Mouse (Mus musculus): ENCODE measurements around the gene Mapkap1. TPM values are rescaled to one million over a fixed set of nuclear protein-coding genes. Genes with fewer than 3 reads are reported as not detected.
"Not testable (repeated sequence)": the region's sequence is repeated elsewhere in the genome, so short reads cannot be mapped to it uniquely, and the experiment has no call there.

Mapkap1 gene
- total RNA-seq, 2 experiments from 2014 or later: 42.9 to 48.7 TPM

- no peak for DNase-seq
- intact Hi-C loops (cut with DNase I; ENCODE audit: low total_unique reads): no loop called here
Observed at GRCm38 (mm10) chr2:34425573-34426223, 19.1 kb downstream of the Mapkap1 start.

DNA sequence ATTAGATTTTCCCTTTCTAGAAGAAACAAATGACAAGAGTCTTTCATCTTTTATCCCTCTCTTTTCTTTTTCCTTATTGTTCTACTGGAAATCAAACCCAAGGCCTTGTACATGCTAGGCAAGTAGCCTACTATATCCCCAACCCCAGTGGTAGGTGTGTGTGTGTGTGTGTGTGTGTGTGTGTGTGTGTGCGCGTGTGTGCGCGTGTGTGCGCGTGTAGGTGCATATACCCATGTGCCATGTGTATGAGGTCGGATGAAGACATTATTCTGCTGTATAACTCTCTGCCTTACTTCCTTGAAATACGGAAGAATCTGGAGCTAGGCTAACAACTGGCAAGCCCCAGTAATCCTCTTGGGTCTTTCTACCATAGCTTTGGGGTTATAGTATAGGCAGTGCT, 24.1 kb downstream of the Mapkap1 start:
- intact Hi-C loops (cut with DNase I; ENCODE audit: low total_unique reads): no loop called here
- no peak for DNase-seq

GRCm38 (mm10) chr2:34431701-34432372, 25.3 kb downstream of the Mapkap1 start:
- intact Hi-C loops (cut with DNase I; ENCODE audit: low total_unique reads): no loop called here
- DNase-seq: no peak

GRCm38 (mm10) chr2:34432887-34433286, 26.3 kb downstream of the Mapkap1 start:
- DNase-seq; intact Hi-C loops (cut with DNase I; ENCODE audit: low total_unique reads): not testable (repeated sequence)

- no peak for DNase-seq
- intact Hi-C loops (cut with DNase I; ENCODE audit: low total_unique reads): no loop called here
Observed at GRCm38 (mm10) chr2:34436321-34436720, 29.8 kb downstream of the Mapkap1 start.

GRCm38 (mm10) chr2:34448756-34449155, 42.2 kb downstream of the Mapkap1 start:
- intact Hi-C loops (cut with DNase I; ENCODE audit: low total_unique reads): no loop called here
- no peak for DNase-seq

DNA sequence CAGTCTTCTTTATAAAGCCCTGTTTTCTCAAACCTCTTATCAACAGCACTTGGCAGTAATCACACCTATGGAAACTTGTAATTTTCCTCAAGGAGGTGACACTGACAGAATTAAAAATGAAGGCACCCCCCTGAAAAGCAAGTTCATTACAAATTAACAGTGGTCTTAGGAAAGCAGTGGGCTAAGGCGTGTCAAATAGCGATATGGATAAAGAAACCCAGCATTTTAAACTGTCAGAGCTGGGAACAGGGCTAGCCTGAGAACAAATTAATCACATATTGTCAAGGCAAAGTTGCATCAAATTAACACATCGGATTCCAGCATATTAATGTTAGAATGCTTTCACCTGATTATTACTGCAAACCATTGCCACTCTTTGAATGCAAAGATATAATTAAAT, 55.9 kb downstream of the Mapkap1 start:
- intact Hi-C loops (cut with DNase I; ENCODE audit: low total_unique reads): no loop called here
- DNase-seq: no peak

GRCm38 (mm10) chr2:34468559-34469141, 62.1 kb downstream of the Mapkap1 start:
- DNase-seq: no peak
- intact Hi-C loops (cut with DNase I; ENCODE audit: low total_unique reads): no loop called here

DNA sequence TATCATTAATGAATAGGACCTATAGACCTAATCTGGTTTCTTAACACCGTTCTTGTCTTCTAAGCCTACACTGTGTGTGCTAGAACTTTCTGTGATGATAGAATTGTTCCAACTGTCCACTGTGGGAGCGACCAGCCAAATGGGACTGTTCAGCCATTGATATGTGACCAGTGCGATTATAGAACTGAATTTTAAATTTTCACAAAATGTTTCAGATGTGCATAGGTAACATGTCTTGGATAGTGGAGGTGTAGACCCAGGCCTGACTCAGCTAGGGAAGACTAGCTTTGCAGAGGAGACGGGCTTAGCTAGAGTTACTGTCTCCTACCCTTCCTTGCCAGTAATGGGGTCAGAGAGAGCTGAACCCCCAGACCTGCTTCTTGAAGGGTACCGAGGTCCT, 62.8 kb downstream of the Mapkap1 start:
- DNase-seq: no peak
- intact Hi-C loops (cut with DNase I; ENCODE audit: low total_unique reads): no loop called here

DNA sequence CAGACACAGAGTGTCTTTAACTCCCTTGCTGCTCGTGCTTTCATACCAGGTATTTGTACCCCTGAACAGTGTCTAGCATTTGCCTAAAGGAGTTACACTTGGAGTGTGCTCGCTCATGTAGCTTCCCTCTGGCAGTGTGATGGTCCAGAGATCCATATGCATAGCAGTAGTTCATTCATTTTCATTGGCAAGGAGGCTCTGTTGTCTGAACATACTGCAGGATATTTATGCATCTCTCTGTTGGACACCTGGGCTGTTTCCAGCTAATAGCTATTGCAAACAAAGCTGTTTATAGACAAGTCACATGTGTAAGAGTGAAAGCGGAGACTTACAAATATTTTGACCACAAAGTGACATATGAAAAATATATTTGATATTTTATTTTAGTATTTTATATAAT, 67.2 kb downstream of the Mapkap1 start:
- DNase-seq: no peak
- intact Hi-C loops (cut with DNase I; ENCODE audit: low total_unique reads): no loop called here

DNA sequence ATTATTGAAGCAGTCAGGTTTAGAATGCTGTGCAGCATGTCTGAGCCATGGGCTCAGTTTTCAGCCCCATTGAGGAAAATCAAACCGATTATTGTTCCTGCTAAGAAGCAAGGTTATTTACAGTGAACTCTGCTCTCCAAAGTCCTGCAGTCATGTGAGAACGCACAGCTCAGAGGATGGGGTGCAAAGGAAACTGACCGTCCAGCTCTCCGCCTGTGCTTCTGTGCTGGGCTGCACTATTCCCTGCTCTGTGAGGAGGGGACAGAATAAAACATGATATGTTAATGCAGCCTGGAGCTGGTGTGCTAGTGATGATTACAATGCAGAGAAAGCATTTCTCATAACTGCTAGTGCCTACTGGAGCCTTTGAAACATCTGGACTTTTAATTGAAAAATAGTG, 74.8 kb downstream of the Mapkap1 start:
- intact Hi-C loops (cut with DNase I; ENCODE audit: low total_unique reads): no loop called here

GRCm38 (mm10) chr2:34482102-34482501, 75.5 kb downstream of the Mapkap1 start:
- intact Hi-C loops (cut with DNase I; ENCODE audit: low total_unique reads): no loop called here
- no peak for DNase-seq

More for the DNA sequence above, 74.8 kb downstream of the Mapkap1 start:
- no peak for DNase-seq

- intact Hi-C loops (cut with DNase I; ENCODE audit: low total_unique reads): no loop called here
Observed at GRCm38 (mm10) chr2:34482531-34482930, 76.0 kb downstream of the Mapkap1 start.

GRCm38 (mm10) chr2:34487281-34487680, 80.7 kb downstream of the Mapkap1 start:
- intact Hi-C loops (cut with DNase I; ENCODE audit: low total_unique reads): no loop called here

More at GRCm38 (mm10) chr2:34482531-34482930, 76.0 kb downstream of the Mapkap1 start:
- DNase-seq: no peak

GRCm38 (mm10) chr2:34503975-34504730, 97.6 kb downstream of the Mapkap1 start:
- DNase-seq: no peak
- intact Hi-C loops (cut with DNase I; ENCODE audit: low total_unique reads): no loop called here

More at GRCm38 (mm10) chr2:34487281-34487680, 80.7 kb downstream of the Mapkap1 start:
- no peak for DNase-seq

GRCm38 (mm10) chr2:34506162-34506561, 99.6 kb downstream of the Mapkap1 start:
- DNase-seq; intact Hi-C loops (cut with DNase I; ENCODE audit: low total_unique reads): not testable (repeated sequence)

DNA sequence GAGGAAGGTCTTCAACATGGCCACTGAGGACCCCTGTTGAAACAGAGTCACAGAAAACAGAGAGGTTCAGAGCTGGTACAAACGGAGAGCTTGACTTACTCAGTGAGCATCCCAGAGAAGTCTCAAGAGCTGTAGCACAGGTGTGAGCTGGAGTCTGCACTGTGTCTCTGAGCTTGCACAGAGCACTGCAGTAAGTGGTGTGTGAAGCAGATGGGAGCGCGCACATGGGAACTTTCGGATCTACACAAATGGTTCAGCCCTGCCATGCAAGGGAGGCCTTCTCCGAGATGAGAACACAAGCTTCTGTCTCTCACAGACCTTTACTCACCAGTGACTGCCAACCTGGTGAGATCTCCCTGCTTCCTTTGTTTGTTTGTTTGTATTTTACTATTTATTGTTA, 103.3 kb downstream of the Mapkap1 start:
- DNase-seq: no peak
- intact Hi-C loops (cut with DNase I; ENCODE audit: low total_unique reads): no loop called here

DNA sequence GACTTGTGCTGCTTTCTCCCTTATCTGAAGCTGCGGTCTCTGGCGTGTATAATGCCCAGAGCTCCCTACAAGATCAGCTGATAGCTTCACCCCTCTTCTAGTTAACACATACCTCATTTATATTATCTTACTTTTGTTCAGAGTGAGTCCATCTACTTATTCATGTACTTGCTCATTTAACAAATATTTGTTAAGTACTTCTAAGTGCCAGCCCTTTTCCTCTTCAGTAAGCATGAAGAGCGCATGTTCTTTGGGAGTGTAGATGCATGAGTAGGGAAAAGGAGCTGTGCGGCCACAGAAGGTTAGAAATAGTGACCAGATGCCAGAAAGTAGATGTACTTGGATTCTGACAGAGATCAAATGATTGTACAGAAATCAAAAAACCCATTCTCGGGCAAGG, 108.7 kb downstream of the Mapkap1 start:
- intact Hi-C loops (cut with DNase I; ENCODE audit: low total_unique reads): no loop called here
- no peak for DNase-seq

DNA sequence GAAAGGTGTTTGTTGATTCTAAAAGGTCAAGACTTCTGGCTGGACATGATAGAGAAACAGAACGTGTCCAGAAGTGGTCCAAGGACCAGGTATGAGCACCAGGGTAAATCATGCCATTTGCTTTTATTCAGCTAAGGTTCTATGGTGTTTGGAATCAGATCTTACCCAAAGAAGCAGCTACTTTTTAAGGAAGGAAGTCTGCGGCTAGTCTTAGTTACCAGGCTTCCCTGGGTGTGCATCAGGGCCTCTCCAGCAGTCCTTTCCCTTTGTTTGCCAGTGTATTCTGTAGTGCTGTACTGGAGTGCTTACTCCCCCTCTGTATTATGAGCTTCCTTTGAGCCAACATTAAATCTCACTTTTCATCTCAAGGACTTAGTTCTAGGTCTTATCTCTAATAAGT, 111.5 kb downstream of the Mapkap1 start:
- intact Hi-C loops (cut with DNase I; ENCODE audit: low total_unique reads): no loop called here
- DNase-seq: no peak

GRCm38 (mm10) chr2:34518526-34518925, 112.0 kb downstream of the Mapkap1 start:
- intact Hi-C loops (cut with DNase I; ENCODE audit: low total_unique reads): no loop called here

More at GRCm38 (mm10) chr2:34518526-34518925, 112.0 kb downstream of the Mapkap1 start:
- no peak for DNase-seq

Measured in gastrocnemius, postnatal 14 days (tissue).